Mouse (Mus musculus) hindlimb bud, embryonic 11.5 days (tissue): ENCODE data around the gene Polr3g.
A peak's percentile ranks its signal among the peaks of the same experiment; 100 is the strongest.
"Not testable (repeated sequence)": the region's sequence is repeated elsewhere in the genome, so short reads cannot be mapped to it uniquely, and the experiment has no call there.

Experiments used
- DNase-seq: peaks from one replicate; pipeline ENCODE4 v3.0.0-alpha.2; 2012; ENCODE audit warnings: low read depth, low spot score; ENCODE audit errors: extremely low spot score

Polr3g gene

DNA sequence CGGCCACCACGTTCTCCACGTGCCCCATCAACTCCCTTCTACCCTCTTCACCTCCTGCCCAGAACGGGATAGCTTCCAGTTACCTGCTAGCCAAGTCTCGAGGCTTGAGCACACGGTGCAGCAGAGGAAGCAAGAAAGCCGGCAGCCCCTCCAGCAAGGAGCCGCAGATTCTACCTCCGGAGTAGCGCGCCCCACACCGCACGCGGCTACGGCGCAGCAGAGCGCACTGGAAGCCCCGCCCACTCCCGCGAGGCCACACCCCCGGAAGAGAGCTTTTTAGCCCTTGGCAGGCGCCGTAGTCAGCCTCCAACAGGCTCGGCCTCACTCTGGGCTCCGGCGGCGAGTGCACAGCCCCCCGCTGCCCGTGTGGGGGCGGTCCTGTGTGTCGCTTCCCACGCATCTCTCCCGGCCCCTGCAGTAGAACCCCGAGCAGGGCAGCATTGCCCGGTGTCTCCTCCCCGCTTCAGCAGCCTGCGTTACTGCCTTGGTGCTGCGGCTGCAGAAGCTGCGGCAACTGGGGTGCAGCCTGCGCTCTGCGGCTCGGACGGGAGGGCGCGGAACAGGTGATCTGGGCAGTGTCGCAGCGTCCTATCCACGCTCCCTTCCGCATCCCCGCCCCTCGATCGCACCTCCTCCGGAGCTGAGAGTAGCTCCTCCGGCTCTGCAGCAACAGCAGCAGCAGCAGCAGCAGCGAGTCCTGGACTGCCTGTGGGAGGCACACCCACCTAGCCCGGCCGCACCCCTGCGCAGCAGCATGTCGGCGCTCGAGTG is at the start of gene Polr3g, which contains the start of gene Mblac2:
TSS of gene Polr3g (minus strand) at position 239 of the 771 bp plus-strand sequence.
TSS of gene Mblac2 (plus strand) at position 567 of the 771 bp plus-strand sequence.
- DNase-seq: peak; percentile 50

DNA sequence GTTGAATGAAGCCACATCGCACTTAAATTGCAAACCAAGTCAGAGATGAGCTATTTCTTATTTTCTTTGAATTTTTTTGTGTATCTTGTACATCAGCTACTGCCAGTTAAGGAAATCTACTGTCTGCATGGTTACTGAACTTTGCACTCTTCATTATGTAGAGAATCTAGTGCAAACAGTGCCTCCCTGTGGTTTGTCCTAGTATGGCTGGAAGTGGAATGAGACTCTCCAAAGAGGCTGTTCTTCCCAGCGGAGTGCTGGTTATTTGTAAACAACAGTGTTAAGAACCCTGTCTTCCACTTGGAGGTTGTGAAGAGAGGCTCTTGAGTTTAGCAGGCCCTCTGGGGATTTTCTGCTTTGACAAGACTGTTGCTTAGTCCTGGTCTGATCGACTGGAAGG is 49.6 kb upstream of the Polr3g start:
- peak; percentile 24 for DNase-seq

DNA sequence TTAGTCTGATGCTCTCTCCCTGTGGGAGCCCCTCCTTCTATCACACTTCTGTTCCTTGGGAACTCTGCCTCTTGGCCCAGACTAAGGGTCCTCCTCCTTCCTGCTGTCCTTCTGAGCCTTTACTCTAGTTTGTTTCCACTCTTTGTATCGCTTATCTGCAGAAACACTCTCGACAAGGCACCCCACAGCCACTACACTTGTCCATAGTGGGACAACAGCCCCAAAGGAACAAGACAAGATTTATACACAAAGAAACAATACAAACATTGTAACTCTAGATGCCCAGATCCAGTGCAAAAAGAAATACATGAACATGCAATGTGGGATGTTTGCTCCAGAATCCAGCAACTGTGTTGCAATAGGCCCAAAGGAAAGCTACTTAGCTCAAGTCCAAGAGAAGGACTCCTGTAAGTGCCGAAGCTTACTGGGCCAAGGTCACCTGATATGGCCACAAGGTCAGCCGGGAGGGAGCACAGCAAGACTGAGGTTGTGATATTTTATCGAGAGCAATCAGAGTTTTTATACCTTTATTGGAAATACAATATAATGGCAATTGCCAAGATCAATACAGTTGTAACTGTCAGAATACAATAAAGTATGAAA is 46.3 kb upstream of the Polr3g start:
- DNase-seq: no peak

DNA sequence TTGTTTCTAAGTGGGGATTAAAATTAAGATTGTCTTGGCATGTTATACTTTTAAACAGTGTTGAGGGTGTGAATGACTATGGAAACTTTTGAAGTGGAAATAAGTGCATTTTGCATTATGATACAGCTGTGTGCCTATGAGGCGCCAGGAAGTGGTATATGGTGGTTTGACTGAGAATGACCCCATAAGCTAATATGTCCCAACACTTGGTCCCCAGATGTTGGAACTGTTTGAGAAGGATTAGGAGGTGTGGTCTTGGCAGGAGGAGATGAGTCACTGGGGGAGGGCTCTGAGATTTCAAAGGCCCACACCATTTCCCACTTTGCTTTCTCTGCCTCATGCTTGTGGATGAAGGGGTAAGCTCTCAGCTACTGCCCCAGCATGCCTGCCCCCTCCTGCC is 44.5 kb upstream of the Polr3g start:
- DNase-seq: no peak

DNA sequence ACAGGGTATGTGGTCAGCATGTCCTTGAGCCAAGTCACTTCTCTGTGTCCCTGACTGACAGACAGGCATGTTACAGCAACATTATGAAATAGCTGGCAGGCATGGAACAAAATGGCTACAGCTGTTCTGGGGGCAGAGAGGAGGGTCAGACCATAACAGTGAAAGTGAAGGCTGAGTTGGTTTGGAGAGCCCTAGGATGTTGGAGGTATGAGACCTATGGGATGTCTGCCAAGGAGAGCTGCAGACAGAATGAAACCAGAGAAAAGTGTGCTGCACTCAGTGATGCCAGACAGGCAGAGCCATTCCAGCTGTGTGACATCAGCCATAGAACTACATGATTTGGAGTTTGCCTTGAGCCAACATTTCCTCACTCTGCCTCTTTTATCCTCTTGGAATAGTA is 44.1 kb upstream of the Polr3g start:
- no peak for DNase-seq

DNA sequence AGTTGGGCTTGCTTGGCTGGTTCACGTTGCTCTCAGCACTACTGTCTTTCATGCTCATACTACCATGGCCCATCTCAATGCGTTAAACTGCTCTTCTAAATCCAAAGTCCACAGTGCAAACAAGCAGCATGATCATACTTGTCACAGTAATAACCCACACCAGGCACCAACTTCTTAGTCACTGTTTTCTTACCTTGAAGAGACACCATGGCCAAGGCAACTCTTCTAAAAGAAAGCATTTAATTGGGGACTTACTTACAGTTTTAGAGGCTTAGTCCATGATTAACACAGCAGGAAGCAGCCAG is 33.2 kb upstream of the Polr3g start:
- DNase-seq: no peak

DNA sequence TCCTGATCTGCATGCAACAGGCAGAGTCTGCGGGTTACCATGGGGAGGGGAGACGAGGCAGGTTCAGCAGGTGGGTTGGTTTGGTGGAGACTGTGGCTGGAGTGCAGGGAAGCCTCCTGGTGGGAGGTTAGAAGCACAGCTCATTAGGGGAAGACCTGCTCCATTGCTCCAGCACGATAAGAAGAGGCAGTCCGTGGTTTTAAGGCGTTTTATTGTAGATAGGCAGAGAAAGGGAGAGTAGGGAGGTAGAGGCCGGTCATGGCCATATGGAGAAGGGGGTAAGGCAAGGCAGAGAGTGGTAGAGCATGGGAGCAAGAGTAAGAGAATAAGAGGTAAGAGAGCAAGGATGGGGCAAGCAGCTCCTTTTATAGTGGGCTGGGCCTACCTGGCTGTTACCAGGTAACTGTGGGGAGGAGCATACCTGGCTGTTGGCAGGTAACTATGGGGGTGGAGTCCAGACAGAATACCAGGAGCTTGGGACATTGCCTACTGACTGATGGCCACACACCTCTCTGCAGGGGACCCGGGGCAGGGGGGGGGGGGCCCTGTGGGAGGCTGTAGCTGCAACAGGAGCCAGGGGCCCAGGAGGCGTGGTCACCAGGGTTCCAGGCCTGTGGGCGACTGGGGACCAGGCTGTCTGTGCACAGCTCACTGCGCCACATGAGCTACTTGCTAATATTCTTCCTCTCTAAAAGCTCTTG is 32.7 kb upstream of the Polr3g start:
- no peak for DNase-seq

DNA sequence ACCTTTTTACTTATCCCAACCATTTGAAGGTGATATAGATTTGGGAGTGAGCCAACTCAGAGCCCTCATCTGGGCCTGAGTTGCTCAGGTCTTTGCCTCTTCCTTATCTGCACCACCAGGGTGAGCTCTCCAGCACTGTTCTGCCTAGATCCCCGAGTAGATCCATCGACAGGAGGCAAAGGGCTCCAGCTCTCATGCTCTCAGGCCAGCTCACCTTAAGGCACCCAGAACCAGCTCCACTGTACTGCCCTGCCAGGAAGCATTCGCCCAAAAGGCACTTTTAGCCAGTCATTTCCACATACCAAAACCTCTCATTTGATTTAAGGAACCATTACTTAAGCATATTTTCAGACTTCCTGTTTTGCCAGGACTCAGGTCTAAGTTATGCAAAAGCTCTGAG is 30.1 kb upstream of the Polr3g start:
- no peak for DNase-seq

DNA sequence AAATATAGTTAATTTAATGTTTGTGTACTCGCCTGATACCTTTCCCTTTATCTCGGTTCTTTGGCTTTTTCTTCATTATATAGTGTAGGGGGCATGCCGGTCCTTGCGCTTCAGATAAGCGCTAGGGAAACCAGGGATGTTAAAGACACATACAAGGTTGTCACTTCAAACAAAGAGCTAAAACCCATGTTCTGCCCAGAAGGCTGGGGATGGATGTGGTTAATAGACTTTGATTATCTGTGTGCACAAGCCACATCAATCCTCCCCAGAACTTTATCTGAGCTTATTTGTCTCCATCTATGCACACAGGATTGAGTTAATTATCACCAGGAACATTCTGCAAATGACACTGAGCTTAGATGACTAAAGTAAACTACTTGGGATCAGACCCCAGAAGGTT is 25.8 kb upstream of the Polr3g start:
- no peak for DNase-seq

DNA sequence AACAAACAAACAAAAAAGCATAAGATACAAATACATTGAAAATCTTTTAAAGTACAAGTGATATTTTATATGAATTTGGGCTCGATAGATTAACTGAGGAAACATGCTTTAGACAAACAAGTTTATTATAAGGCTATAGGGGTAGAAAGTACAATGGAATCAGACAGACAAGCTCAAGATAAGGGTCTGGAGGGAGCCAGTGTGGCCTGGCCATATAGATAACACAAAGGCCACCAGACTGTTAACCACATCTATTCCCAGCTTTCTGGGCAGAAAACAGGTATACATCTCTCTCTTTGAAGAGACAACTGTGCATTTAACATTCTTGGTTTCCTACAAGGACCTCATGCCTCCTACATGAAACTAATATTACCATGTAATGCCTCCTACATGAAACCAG is 19.5 kb upstream of the Polr3g start:
- no peak for DNase-seq

DNA sequence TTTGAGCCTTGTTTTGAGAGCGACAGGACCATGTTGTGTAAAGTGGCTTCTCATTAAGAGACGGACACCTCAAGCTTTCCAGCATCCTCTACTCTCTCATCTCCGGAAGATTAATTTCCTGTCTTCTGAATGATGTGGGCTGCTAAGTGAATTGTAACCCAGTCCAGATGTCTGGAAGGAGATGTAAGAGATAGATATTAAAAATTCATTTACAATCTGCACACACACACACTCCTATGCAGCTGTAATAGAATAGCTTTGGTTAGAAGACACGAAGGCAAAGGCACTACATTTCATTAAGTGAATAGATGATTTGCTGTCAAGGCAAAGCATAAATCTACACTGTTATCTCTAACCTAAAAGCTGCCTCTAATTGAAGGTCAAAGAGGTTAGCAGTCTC is 18.3 kb upstream of the Polr3g start:
- DNase-seq: no peak

DNA sequence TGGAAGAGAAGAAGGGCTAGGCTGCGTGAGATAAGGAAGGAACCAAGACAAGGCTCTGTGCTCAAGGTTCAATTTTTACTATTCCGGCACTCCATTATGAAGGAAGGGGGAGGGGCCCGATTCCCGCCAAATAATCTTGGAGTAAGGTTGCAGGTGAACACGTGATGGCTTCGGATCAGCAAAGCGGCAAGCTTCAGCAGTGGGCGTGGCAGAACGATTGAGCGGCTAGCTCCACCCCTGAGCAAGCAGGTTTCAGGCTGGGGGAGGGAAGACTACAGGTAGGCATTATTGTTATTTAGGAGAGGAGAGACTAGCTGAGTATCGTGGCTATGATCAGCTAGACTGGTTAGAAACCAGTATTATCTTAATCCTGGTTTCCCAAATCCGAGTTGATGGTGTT is 17.3 kb upstream of the Polr3g start:
- DNase-seq: not testable (repeated sequence)

DNA sequence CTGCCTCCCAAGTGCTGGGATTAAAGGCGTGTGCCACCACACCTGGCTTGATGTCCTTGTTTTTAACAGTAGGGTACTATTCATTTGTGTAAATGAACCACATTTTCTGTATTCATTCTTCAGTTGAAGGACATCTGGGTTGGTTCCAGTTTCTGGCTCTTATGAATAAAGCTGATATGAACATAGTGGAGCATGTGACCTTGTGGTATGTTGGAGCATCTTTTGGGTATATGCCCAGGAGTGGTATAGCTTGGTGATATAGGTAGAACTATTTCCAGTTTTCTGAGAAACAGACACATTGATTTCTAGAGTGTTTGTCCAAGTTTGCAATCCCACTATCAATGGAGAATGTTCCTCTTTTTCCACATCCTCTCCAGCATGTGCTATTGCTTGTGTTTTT is 3.1 kb upstream of the Polr3g start:
- DNase-seq: no peak

DNA sequence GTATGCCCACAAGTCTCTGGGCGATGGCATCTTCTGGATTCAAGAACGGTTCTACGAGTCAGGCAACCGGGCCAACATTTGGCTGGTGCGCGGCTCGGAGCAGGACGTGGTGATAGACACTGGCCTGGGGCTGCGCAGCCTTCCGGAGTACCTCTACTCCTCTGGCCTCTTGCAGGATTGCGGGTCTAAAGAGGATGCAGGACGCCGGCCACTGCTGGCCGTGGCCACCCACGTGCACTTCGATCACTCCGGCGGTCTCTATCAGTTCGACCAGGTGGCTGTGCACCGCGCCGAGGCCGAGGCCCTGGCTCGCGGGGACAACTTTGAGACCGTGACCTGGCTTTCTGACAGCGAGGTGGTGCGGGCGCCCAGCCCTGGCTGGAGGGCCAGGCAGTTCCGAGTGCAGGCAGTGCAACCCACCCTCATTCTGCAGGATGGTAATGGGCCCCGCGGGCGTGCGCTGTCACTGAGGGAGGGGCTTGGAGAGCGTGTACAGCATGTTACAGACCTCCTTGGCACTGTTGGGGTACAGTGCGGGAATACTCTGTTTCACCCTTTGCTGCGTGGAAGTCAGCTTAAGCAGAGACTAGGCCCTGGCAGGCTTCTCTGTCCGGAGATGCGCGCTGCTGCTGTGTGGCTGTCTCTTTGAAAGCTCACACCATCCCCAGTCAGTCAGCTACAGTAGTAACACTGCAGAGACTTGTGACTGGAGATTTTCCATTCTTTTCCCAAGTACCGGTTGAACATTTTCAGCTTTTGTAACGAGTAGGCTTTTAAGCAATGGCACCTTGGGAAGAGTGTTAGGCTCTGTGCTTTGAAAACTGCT is 946 bp upstream of the Polr3g start:
- DNase-seq: no peak

DNA sequence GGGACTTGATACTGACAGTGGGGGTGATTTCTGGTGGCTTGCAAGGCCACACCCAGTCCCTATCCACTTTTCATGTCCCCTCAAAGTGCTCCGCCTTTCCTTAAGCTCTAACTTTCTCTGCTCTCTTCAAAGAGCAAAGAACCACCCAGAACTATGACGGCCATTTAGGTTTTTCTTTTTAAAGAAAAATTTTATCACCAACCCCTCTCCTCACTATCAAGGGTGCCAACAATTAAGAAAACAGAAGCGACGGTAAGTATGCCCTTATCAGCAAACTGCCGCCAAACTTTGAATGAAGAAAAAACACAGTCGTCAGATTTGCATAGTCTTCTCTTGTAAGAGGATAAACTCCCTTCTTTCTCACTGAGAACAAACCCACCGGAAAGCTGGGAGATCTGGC is 547 bp downstream of the Polr3g start:
- DNase-seq: peak; percentile 30

DNA sequence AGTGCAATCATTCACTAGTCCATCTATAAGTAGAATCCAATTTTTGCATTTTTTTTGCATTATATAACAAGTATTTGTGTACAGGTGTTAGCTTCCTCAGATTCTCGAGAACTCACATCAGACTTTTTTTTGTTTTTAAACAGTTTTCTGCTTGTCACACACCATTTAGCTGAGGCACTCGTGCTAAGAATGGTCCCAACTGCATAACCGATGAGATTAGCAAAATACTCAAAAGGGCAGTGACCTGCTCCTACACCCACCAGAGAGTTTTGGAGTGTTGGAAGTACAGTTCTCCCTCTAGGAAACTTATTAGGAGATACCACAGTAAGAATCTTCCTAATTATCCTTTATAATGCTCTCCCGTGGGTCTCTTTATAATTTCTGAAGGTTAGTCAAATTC is 1.0 kb downstream of the Polr3g start:
- DNase-seq: no peak

DNA sequence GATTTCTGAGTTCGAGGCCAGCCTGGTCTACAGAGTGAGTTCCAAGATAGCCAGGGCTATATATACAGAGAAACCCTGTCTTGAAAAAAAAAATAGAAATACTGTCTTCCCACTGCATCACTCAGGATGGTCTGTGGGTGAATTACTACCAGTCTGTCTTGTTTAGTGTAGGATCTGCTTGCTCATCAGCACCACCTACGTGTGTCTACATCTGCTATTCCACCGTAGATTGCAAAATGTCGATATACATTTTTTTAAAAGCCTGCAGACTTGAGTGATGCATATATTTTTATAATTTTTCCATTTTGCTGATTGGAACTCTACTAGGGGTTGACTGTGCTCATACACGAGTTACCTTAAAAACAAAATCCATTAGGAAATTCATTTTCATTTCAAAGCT is 4.5 kb downstream of the Polr3g start:
- DNase-seq: no peak

DNA sequence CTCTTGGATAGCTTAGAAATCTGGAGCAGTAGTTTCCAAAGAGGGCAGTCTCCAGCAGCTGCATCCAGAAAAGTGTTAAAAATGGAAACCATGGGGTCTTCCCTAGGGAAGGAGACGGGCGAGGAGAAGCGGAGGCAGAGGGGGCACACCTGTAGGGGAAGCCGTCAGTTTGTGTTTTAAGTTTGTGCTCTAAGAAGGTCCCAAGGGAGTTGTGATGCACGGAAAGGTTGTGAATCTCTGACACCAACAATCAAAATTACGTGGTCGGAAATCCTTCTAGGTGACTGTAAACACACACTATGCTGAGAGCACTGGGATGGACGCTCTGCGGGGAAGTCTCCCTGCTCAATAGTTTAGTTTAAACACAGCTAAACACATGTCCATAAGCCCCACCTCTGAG is 7.2 kb downstream of the Polr3g start:
- DNase-seq: no peak

DNA sequence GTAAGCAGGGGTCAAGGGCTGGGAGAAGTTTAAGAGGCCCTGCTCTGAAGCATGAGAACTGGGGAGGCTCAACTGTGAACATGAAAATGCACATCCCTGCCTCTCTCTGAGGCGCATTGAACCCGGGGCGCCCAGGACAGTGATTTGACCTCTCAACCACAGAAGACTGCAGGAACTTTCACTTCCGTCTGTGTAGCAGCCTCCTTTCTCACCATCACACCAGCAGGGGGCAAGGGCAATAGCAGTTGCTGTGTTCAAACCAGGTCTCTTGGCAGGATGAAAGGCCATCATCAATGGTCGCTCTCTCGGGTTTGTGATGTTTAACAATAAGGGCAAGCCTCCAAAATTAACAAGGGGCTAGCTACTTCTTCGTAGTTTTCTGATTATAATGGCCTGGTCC is 7.7 kb downstream of the Polr3g start:
- no peak for DNase-seq

DNA sequence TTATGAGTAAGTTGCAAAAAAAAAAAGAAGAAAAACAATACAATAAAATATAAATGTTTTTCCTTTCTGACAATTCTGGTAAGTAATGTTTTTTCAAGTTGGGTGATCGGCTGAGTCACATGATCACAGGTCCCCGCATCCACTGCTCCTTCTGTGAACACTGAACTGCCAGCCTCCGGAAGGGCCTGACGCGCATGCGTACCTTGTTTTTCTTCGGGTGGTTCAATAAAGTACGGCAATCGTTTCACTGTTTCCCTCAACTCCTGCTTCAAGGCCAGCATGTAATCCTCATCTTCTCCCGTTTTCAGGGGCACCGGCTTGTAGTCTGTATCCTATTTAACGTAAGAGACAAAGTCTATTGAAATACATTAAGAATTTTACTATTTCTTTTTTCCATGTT is 16.4 kb downstream of the Polr3g start:
- no peak for DNase-seq

DNA sequence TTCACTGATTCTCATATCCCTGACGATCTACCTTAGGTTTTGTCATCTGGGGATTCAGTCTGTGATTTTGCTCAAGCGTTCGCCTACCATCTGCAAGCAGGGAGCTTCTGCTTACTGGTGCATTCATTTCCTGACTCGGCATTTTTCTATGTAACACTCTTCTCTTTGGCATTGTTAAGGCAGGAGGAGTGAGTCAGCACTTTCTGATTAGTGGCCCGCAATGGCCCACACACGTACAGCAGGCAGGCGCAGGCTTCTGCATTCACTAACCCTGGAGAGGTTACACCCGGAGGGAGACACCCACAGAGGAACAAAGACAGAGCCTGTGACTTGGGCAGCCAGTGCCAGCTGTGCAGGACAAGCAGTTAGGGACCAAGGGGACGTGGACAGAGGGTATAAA is 19.2 kb downstream of the Polr3g start:
- DNase-seq: no peak

DNA sequence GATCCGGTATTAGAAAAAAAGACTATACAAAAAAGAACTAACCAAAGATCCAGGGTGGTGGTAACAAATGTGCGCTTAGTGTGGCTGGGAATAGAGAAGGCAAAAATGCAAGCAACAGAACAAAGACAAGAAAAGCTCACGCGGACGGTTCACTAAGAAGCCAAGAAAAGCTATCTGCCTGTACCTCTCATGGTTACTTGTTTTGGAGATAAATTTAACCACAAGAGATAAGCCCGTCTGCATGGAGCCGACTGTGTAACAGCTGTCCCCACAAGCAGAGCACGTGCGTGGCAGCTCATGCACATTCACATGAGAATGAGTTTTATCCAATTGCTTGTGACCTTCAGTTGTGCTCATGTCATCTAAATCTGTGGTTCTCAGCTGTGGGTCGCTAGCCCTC is 20.3 kb downstream of the Polr3g start:
- DNase-seq: no peak
